Mouse (Mus musculus): ENCODE data around the gene Nsmce3. TPM values are rescaled to one million over a fixed set of nuclear protein-coding genes. Genes with fewer than 3 reads are reported as not detected.

The Nsmce3 gene
- 6.4 and 7.1 TPM in 2 replicates for polyA plus RNA-seq (2012; rRNA removed)

GRCm38 (mm10) chr7:64872743-64873241 lies at the start of gene Nsmce3:
Gene Nsmce3 (minus strand): TSS chr7:64872997.

